Mouse (Mus musculus) hindbrain, postnatal 0 days (tissue): ENCODE results near the gene Trmt2a. TPM values are rescaled to one million over a fixed set of nuclear protein-coding genes. Genes with fewer than 3 reads are reported as not detected.

Source experiments
- ATAC-seq: fragments of 200-750 bp; cut with Nextera tagmentation; 2 replicates; pipeline ENCODE4 v1.8.0; 2017; ENCODE audit warnings: mild to moderate bottlenecking, moderate TSS enrichment, moderate library complexity
- DNase-seq: peaks from one replicate; pipeline ENCODE4 v3.0.0-alpha.2; 2015; ENCODE audit warnings: low spot score
- H3K27ac ChIP-seq: fragments of 300-500 bp; sonication (generic); 2 replicates; pipeline ENCODE4 v1.5.1; 2014; ENCODE audit warnings: mild to moderate bottlenecking
- H3K27me3 ChIP-seq: fragments of 300-500 bp; sonication (generic); 2 replicates; pipeline ENCODE4 v1.6.1; 2014; ENCODE audit warnings: low read length, mixed read lengths; ENCODE audit not compliant: insufficient read depth
- H3K36me3 ChIP-seq: fragments of 300-500 bp; sonication (generic); 2 replicates; pipeline ENCODE4 v1.6.1; 2014; ENCODE audit warnings: low read length, mixed read lengths; ENCODE audit not compliant: insufficient read depth
- H3K4me1 ChIP-seq: fragments of 300-500 bp; sonication (generic); 2 replicates; pipeline ENCODE4 v1.6.1; 2014; ENCODE audit warnings: antibody characterized with exemption, low read length, mixed read lengths; ENCODE audit not compliant: insufficient read depth
- H3K4me2 ChIP-seq: fragments of 300-500 bp; sonication (generic); 2 replicates; pipeline ENCODE4 v1.6.1; 2014; ENCODE audit warnings: low read depth, mild to moderate bottlenecking, low read length, moderate library complexity, mixed read lengths
- H3K4me3 ChIP-seq: fragments of 300-500 bp; sonication (generic); 2 replicates; pipeline ENCODE4 v1.5.1; 2014; ENCODE audit warnings: low read length
- H3K9ac ChIP-seq: fragments of 300-500 bp; sonication (generic); replicated peaks from 2 replicates; pipeline ENCODE4 v1.6.1; 2014; ENCODE audit warnings: mild to moderate bottlenecking, low read length, moderate library complexity, mixed read lengths
- H3K9me3 ChIP-seq: fragments of 300-500 bp; sonication (generic); 2 replicates; pipeline ENCODE4 v1.6.1; 2016; ENCODE audit warnings: low read length, mixed read lengths
- CTCF ChIP-seq: IDR thresholded peaks from 2 replicates; pipeline ENCODE4 v1.5.1; 2016; ENCODE audit warnings: antibody characterized with exemption, control low read depth, low read depth
- WGBS: fragments of 180-500 bp; shearing (Covaris S2); extraction: QIAGEN DNeasy Blood & Tissue Kit; methylation state at CpG from one replicate; pipeline ENCODE4 v1.1.7; 2014; 5-methylcytosine and 5-hydroxymethylcytosine counted together
- polyA plus RNA-seq: library from polyadenylated mRNA; unstranded; fragments of >200 nt; fragmentation: Nextera tagmentation; extraction: Ambion mirVana; gene quantifications from 2 replicates; pipeline ENCODE4 v1.2.1, GENCODE M21; 2015
- total RNA-seq: library from RNA; depleted of rRNA; stranded (reverse); fragments of >200 nt; gene quantifications from 2 replicates; pipeline ENCODE4 v1.2.3, GENCODE M21; 2014

The Trmt2a gene
- total and polyA plus RNA-seq, 2 experiments from 2014 or later: 61.4 to 67.8 TPM

GRCm38 (mm10) chr16:18235389-18236065 is 13.0 kb upstream of the Trmt2a start:
- WGBS: 4% methylated on average over 19 of the region's 19 CpGs
- H3K9me3 ChIP-seq: no peaks in the 10 kb centered on the region
- DNase-seq (peak; percentile 85), ATAC-seq (peak; percentile 79)
- peak overlapping the region; percentile 85 for H3K4me2 ChIP-seq
- H3K9ac ChIP-seq: peak overlapping the region; percentile 82
- peaks cover 16% of the 10 kb centered on the region for H3K36me3 ChIP-seq
- no peaks in the 10 kb centered on the region for H3K27me3 ChIP-seq
- TF ChIP-seq CTCF: no peak
- H3K4me3 ChIP-seq: peak overlapping the region; percentile 63
- H3K4me1 ChIP-seq: peaks cover 15% of the 10 kb centered on the region
- H3K27ac ChIP-seq: peak overlapping the region; percentile 92

GRCm38 (mm10) chr16:18236676-18237501 is 11.6 kb upstream of the Trmt2a start:
- peaks cover 15% of the 10 kb centered on the region for H3K4me1 ChIP-seq
- no peak for TF ChIP-seq CTCF
- 74% methylated on average over 7 of the region's 7 CpGs for WGBS
- ATAC-seq: no peak
- no peak overlapping the region for H3K9ac ChIP-seq
- H3K27me3 ChIP-seq: no peaks in the 10 kb centered on the region
- H3K36me3 ChIP-seq: peaks cover 30% of the 10 kb centered on the region
- H3K9me3 ChIP-seq: no peaks in the 10 kb centered on the region
- no peak for DNase-seq
- peak overlapping the region; percentile 92; the same call in 1 of the 2 replicates for H3K27ac ChIP-seq
- no peak overlapping the region for H3K4me3 ChIP-seq
- no peak overlapping the region for H3K4me2 ChIP-seq

- Histone ChIP-seq H3K27me3 (no peaks in the 10 kb centered on the region), H3K36me3 (peaks cover 67% of the 10 kb centered on the region), H3K4me2 (no peak overlapping the region), H3K4me1 (no peaks in the 10 kb centered on the region), H3K27ac (no peak overlapping the region), H3K9ac (no peak overlapping the region), H3K4me3 (no peak overlapping the region), H3K9me3 (no peaks in the 10 kb centered on the region)
- TF ChIP-seq CTCF: no peak
- no peak for ATAC-seq
- no peak for DNase-seq
- 86% methylated on average over 10 of the region's 10 CpGs for WGBS
Measured at GRCm38 (mm10) chr16:18241581-18241980, 6.9 kb upstream of the Trmt2a start.

GRCm38 (mm10) chr16:18247521-18248399 is 719 bp upstream of the Trmt2a start:
- Histone ChIP-seq H3K9ac (peak overlapping the region; percentile 83), H3K4me3 (peak overlapping the region; percentile 89), H3K4me2 (peak overlapping the region; percentile 68), H3K27me3 (no peaks in the 10 kb centered on the region), H3K9me3 (no peaks in the 10 kb centered on the region), H3K27ac (peak overlapping the region; percentile 94), H3K4me1 (peaks cover 15% of the 10 kb centered on the region), H3K36me3 (peaks cover 54% of the 10 kb centered on the region)
- ATAC-seq (no peak; the same call in 1 of the 2 replicates), DNase-seq (peak; percentile 38)
- WGBS: under 1% methylated on average over 33 of the region's 33 CpGs
- no peak for TF ChIP-seq CTCF

GRCm38 (mm10) chr16:18249364-18249967 is 987 bp downstream of the Trmt2a start:
- peak overlapping the region; percentile 89 for H3K4me3 ChIP-seq
- peak overlapping the region; percentile 94 for H3K27ac ChIP-seq
- peaks cover 56% of the 10 kb centered on the region for H3K36me3 ChIP-seq
- 4% methylated on average over 27 of the region's 27 CpGs for WGBS
- peaks cover 15% of the 10 kb centered on the region for H3K4me1 ChIP-seq
- no peaks in the 10 kb centered on the region for H3K27me3 ChIP-seq
- H3K9ac ChIP-seq: peak overlapping the region; percentile 83
- H3K9me3 ChIP-seq: no peaks in the 10 kb centered on the region
- peak overlapping the region; percentile 68 for H3K4me2 ChIP-seq
- ATAC-seq (peak; percentile 13), DNase-seq (peak; percentile 43)
- no peak for TF ChIP-seq CTCF

- H3K4me2 ChIP-seq: peak overlapping the region; percentile 68
- H3K9me3 ChIP-seq: no peaks in the 10 kb centered on the region
- no peak overlapping the region; the same call in 1 of the 2 replicates for H3K27ac ChIP-seq
- no peak for TF ChIP-seq CTCF
- no peak for DNase-seq
- no peaks in the 10 kb centered on the region for H3K27me3 ChIP-seq
- 0 out of 2 replicates have a peak overlapping the region, but pooled peaks have one; percentile 89 for H3K4me3 ChIP-seq
- no peak for ATAC-seq
- peaks cover 15% of the 10 kb centered on the region for H3K4me1 ChIP-seq
- H3K36me3 ChIP-seq: peaks cover 50% of the 10 kb centered on the region
- H3K9ac ChIP-seq: no peak overlapping the region; the same call in 1 of the 2 replicates
- WGBS: 44% methylated on average over 4 of the region's 4 CpGs
Measured at GRCm38 (mm10) chr16:18250231-18250630, 1.8 kb downstream of the Trmt2a start.
